In the genomic region with DNA sequence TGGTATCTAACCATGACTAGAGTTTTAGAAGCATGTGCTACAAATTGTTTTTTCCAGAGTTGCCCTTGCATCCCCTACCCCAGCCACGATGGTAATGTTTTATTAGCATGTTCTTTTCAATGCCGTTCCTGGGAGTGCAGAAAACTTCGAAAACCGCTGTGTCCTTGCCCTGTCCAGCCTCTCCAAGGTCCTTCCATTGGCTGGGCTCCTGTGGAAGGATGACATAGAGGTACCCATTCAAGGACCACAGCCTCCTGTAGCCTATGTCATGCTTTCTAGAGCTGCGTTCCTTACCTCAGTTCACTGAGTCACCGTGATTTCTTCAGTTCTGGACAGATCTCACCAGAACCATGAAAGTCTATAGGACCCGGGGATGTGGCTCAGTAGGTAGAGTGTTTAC, we compare ENCODE assay signal across 17 mouse cellular contexts.
DNase-seq lines count a peak whose midpoint lies in the region; ATAC-seq lines count a peak whose summit lies in the region.
"Had no signal": no experiment of that assay in that cellular context is flagged by ENCODE, and none has a peak within 500 bp of the region (broad histone marks: within the 10 kb centered on the region; RNA-seq: fewer than 3 reads in every experiment).

No protein-coding gene starts in this region.

- no peak overlapping the region for H3K27ac ChIP-seq in hindbrain, embryonic 12.5 days
- H3K27ac ChIP-seq: embryonic facial prominence, embryonic 10.5 days; embryonic facial prominence, embryonic 12.5 days; forebrain, embryonic 13.5 days; forebrain, embryonic 15.5 days had no signal

- H3K36me3 ChIP-seq in hindbrain, embryonic 12.5 days: no peaks in the 10 kb centered on the region
- H3K36me3 ChIP-seq: embryonic facial prominence, embryonic 12.5 days; forebrain, embryonic 15.5 days had no signal

- H3K4me3 ChIP-seq in hindbrain, embryonic 12.5 days: no peak overlapping the region
- H3K4me3 ChIP-seq: embryonic facial prominence, embryonic 10.5 days; embryonic facial prominence, embryonic 12.5 days; forebrain, embryonic 13.5 days; forebrain, embryonic 15.5 days had no signal

- no peak overlapping the region for H3K9ac ChIP-seq in hindbrain, embryonic 12.5 days
- H3K9ac ChIP-seq: embryonic facial prominence, embryonic 12.5 days; forebrain, embryonic 13.5 days; forebrain, embryonic 15.5 days; forebrain, postnatal 0 days had no signal

- ATAC-seq in hindbrain, embryonic 12.5 days (ENCODE audit: low FRiP score): no peak
- ATAC-seq: forebrain, embryonic 13.5 days; forebrain, embryonic 15.5 days; forebrain, postnatal 0 days had no signal

- 92% methylated on average over 7 of the region's 7 CpGs for WGBS in hindbrain, embryonic 12.5 days

- H3K9me3 ChIP-seq in hindbrain, embryonic 12.5 days (replicated peaks): no peaks in the 10 kb centered on the region
- H3K9me3 ChIP-seq: embryonic facial prominence, embryonic 10.5 days; embryonic facial prominence, embryonic 12.5 days; forebrain, embryonic 13.5 days; forebrain, embryonic 15.5 days had no signal

- no peaks in the 10 kb centered on the region for H3K4me1 ChIP-seq in hindbrain, embryonic 12.5 days
- H3K4me1 ChIP-seq: embryonic facial prominence, embryonic 10.5 days; embryonic facial prominence, embryonic 12.5 days; forebrain, embryonic 15.5 days had no signal

- no peaks in the 10 kb centered on the region for H3K27me3 ChIP-seq in hindbrain, embryonic 12.5 days
- H3K27me3 ChIP-seq: embryonic facial prominence, embryonic 12.5 days; forebrain, embryonic 13.5 days; forebrain, embryonic 15.5 days had no signal

- DNase-seq in adrenal gland, adult 2 months: peak; percentile 75
- DNase-seq in adrenal gland, adult 8-10 months: peak; percentile 80
- DNase-seq in adrenal gland, postnatal 14 days: peak; percentile 62
- DNase-seq in adrenal gland, postnatal 36 days: peak; percentile 64 to 71
- no peak for DNase-seq in heart, adult 8-10 months (ENCODE audit: low spot score)
- no peak for DNase-seq in cerebellum, adult 9-10 months
- DNase-seq: cerebellum, adult 11 months; cerebellum, adult 18-20 months; cerebellum, adult 8-10 months; cerebellum, postnatal 10 days; cerebellum, postnatal 25 days; forebrain, postnatal 0 days had no signal

- no peak overlapping the region for H3K4me2 ChIP-seq in hindbrain, embryonic 12.5 days (replicated peaks)
- H3K4me2 ChIP-seq: embryonic facial prominence, embryonic 12.5 days; forebrain, embryonic 13.5 days; forebrain, embryonic 15.5 days had no signal

Comparison
In these comparisons a context has a peak if more than half of its experiments do, and no peak if none do; other contexts are left out.
1. DNase-seq: peak in adrenal gland, adult 2 months (single experiment), adrenal gland, adult 8-10 months (single experiment), adrenal gland, postnatal 14 days (single experiment) and adrenal gland, postnatal 36 days (2 of 2); none in heart, adult 8-10 months (single experiment) and cerebellum, adult 9-10 months (single experiment).